Mouse (Mus musculus) megakaryocyte, embryonic 14.5 days (primary cell): ENCODE measurements around the gene Cpsf6. TPM values are rescaled to one million over a fixed set of nuclear protein-coding genes. Genes with fewer than 3 reads are reported as not detected.

Experiments used
- H3K27me3 ChIP-seq: replicated peaks from 2 replicates; pipeline ENCODE3; 2012; ENCODE audit warnings: inconsistent platforms
- H3K36me3 ChIP-seq: replicated peaks from 2 replicates; pipeline ENCODE3; 2012; ENCODE audit warnings: low read length, inconsistent platforms, mixed read lengths
- H3K4me1 ChIP-seq: 2 replicates; pipeline ENCODE4 v1.6.1; 2012; ENCODE audit warnings: inconsistent platforms
- H3K4me3 ChIP-seq: replicated peaks from 2 replicates; pipeline ENCODE3; 2012; ENCODE audit warnings: moderate library complexity, mild to moderate bottlenecking, inconsistent platforms
- H3K9me3 ChIP-seq: 2 replicates; pipeline ENCODE4 v1.6.1; 2012; ENCODE audit warnings: inconsistent platforms
- FLI1 ChIP-seq: IDR thresholded peaks from 2 replicates; pipeline ENCODE4 v1.6.1; 2012; ENCODE audit warnings: low read length, inconsistent platforms, mixed read lengths
- GATA1 ChIP-seq: IDR thresholded peaks from 3 replicates; pipeline ENCODE4 v1.6.1; 2012; ENCODE audit warnings: mixed read lengths, low read length, inconsistent platforms, borderline replicate concordance
- polyA plus RNA-seq: library from polyadenylated mRNA; stranded (reverse); fragments of >175 nt; gene quantifications from 2 replicates; pipeline ENCODE4 v1.2.3, GENCODE M21; 2012; ENCODE audit warnings: low replicate concordance; ENCODE audit not compliant: insufficient read depth

The Cpsf6 gene
- polyA plus RNA-seq, 1 experiment, result 77.6 TPM

DNA sequence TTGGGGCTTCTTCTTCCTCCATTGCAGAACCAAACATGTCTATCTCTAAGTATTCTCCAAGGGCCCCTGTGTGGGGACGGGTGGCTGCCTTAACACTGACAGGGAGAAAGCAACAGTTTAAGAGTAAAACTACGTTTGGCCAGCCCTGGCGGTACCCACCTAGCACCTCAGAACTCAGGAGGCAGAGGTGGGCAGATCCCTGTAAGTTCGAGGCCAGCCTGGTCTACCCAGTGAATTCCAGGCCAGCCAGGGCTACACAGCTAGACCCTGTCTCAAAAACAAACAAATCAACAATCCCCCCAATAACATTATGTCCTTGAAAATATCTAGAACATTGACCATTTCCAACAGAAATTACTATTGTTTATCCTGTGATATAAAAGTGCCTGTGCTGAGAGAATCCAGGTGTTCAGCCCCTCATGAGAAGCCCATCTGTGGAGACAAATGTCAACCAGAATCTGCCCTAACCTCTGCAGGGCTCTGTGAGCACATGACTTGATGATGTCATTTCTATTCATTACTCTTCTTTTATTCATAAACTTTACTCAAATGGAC lies 28.0 kb upstream of the Cpsf6 start:
- Histone ChIP-seq H3K27me3 (no peaks in the 10 kb centered on the region), H3K9me3 (no peaks in the 10 kb centered on the region), H3K4me1 (peaks cover 80% of the 10 kb centered on the region), H3K4me3 (no peak overlapping the region), H3K36me3 (no peaks in the 10 kb centered on the region)
- TF ChIP-seq GATA1 (no peak), FLI1 (no peak)

GRCm38 (mm10) chr10:117406843-117407733 lies 27.3 kb upstream of the Cpsf6 start:
- Histone ChIP-seq H3K4me1 (peaks cover 80% of the 10 kb centered on the region), H3K9me3 (no peaks in the 10 kb centered on the region), H3K36me3 (no peaks in the 10 kb centered on the region), H3K27me3 (no peaks in the 10 kb centered on the region), H3K4me3 (no peak overlapping the region)
- no peak for TF ChIP-seq GATA1
- TF ChIP-seq FLI1, result no peak

GRCm38 (mm10) chr10:117406283-117406588 lies 26.4 kb upstream of the Cpsf6 start:
- Histone ChIP-seq H3K36me3 (no peaks in the 10 kb centered on the region), H3K4me3 (no peak overlapping the region), H3K4me1 (peaks cover 76% of the 10 kb centered on the region), H3K9me3 (no peaks in the 10 kb centered on the region), H3K27me3 (no peaks in the 10 kb centered on the region)
- TF ChIP-seq GATA1 (no peak), FLI1 (no peak)

DNA sequence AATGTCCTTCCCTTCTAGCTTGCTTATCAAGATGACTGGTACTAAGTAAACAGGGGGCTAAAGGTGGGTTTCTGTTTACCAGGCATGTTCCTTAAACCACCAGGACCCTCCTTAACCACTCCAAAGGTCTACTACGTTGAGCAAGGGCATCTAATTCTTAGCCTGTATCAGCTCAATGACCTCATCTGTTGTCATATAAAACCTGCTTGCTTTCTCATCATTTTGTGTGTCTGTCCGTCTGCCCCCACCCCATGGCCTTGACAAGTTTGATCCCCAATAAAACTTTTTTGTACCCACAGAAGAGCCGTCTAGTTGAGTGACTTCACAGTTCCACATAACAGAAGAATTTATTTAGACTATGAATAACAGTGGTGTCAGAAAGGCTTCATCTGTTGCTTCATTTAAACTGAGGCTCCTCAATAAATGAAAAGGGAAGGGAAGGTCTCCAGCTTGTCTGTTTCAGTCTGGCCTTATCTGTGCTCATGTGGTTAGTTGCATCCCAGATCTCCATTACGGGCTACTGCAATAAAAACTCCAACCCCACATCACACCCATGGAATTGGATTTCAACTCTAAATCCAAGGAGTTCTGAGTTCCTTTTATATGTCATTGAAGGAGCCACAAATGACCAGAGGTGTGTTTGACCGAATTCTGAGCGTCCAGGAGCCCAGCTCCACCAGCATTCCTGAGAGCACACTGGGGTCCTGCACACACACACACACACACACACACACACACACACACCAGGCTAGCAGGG lies 25.9 kb upstream of the Cpsf6 start:
- H3K9me3 ChIP-seq, result no peaks in the 10 kb centered on the region
- TF ChIP-seq FLI1 (no peak), GATA1 (no peak)

DNA sequence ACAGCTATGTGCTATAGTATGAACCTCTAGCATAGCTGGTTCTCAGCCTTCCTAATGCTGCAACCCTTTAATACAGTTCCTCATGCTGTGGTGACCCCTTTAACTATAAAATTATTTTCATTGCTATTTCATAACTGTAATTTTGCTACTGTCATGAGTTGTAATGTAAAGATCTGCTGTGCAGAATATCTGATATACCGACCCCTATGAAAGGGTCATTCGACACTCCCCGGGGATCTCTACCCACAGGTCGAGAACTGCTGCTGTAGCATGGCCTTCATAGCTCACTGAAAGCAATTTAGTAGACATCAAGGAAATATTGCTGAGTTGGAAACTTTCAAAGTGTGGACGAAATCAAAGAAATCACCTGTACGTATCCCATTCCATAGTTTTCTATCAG lies 24.6 kb upstream of the Cpsf6 start:
- no peak overlapping the region for H3K4me3 ChIP-seq
- peaks cover 63% of the 10 kb centered on the region for H3K4me1 ChIP-seq
- H3K27me3 ChIP-seq, result no peaks in the 10 kb centered on the region
- TF ChIP-seq GATA1 (no peak), FLI1 (no peak)
- no peaks in the 10 kb centered on the region for H3K36me3 ChIP-seq
- no peaks in the 10 kb centered on the region for H3K9me3 ChIP-seq

More for the DNA sequence above, 25.9 kb upstream of the Cpsf6 start:
- no peak overlapping the region for H3K4me3 ChIP-seq
- H3K36me3 ChIP-seq, result no peaks in the 10 kb centered on the region
- peaks cover 76% of the 10 kb centered on the region for H3K4me1 ChIP-seq
- no peaks in the 10 kb centered on the region for H3K27me3 ChIP-seq

GRCm38 (mm10) chr10:117403344-117403953 lies 23.6 kb upstream of the Cpsf6 start:
- H3K9me3 ChIP-seq, result no peaks in the 10 kb centered on the region
- no peaks in the 10 kb centered on the region for H3K36me3 ChIP-seq
- TF ChIP-seq GATA1 (no peak), FLI1 (no peak)
- no peak overlapping the region for H3K4me3 ChIP-seq
- H3K27me3 ChIP-seq, result no peaks in the 10 kb centered on the region
- peaks cover 62% of the 10 kb centered on the region for H3K4me1 ChIP-seq

GRCm38 (mm10) chr10:117402403-117403333 lies 22.9 kb upstream of the Cpsf6 start:
- H3K4me3 ChIP-seq, result no peak overlapping the region
- H3K36me3 ChIP-seq, result peaks cover 3% of the 10 kb centered on the region
- peaks cover 62% of the 10 kb centered on the region for H3K4me1 ChIP-seq
- H3K27me3 ChIP-seq, result no peaks in the 10 kb centered on the region
- no peaks in the 10 kb centered on the region for H3K9me3 ChIP-seq
- TF ChIP-seq GATA1 (no peak), FLI1 (no peak)

GRCm38 (mm10) chr10:117401364-117401763 lies 21.5 kb upstream of the Cpsf6 start:
- Histone ChIP-seq H3K36me3 (peaks cover 3% of the 10 kb centered on the region), H3K27me3 (no peaks in the 10 kb centered on the region), H3K9me3 (no peaks in the 10 kb centered on the region), H3K4me3 (no peak overlapping the region), H3K4me1 (peaks cover 62% of the 10 kb centered on the region)
- no peak for TF ChIP-seq GATA1
- TF ChIP-seq FLI1, result no peak

DNA sequence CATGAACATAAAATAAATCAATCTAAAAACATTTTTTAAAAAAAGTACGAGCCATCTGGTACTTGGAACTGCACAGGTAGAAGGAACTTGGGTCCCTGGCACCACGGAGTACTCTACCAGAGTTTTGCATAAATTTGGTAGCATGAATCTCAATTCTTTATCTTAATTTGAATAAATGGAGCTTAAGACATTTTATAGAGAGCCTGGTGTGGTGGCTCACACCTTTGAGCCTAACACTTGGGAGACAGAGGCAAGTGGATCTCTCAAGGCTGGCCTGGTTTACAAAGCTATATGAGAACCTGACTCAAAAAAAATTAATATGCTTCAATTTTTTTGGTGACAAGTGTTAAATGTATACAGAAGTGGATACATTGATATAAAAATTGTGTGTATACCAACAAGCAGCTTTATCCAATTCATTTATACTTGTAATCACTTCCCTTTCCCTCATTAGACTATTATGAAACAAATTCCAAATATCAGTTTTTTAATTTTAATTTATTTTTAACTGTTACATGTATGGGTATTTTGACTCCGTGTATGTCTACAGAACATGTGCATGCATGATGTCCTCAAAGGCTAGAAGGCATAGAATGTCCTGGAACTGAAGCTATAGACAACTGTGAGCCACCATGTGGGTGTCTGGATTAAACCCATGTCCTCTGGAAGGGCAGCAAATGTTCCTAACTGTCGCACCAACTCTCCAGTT lies 20.6 kb upstream of the Cpsf6 start:
- no peak overlapping the region for H3K4me3 ChIP-seq
- TF ChIP-seq FLI1, result no peak
- TF ChIP-seq GATA1, result no peak
- peaks cover 54% of the 10 kb centered on the region for H3K4me1 ChIP-seq
- peaks cover 3% of the 10 kb centered on the region for H3K36me3 ChIP-seq
- no peaks in the 10 kb centered on the region for H3K27me3 ChIP-seq
- H3K9me3 ChIP-seq, result no peaks in the 10 kb centered on the region
